Mouse (Mus musculus): ENCODE results near the gene Nit2. TPM values are rescaled to one million over a fixed set of nuclear protein-coding genes. Genes with fewer than 3 reads are reported as not detected.

Gene Nit2
- total RNA-seq, 2 experiments from 2014 or later: 12.4 to 13.2 TPM

Other genes with a start within 250 kb of the Nit2 start
- 1 to 10 TPM; 2.7 to 3.3 TPM for gene Lnp1, start 239.3 kb downstream of the Nit2 start, total RNA-seq (2021)
- gene Tmem45a2, start 96.0 kb downstream of the Nit2 start, total RNA-seq (2021): under 1 TPM in 1 of 2 experiments, not detected in 1; 0.09 TPM
- 100 to 1,000 TPM; 100 to 111 TPM for gene Tomm70a, start 45.6 kb downstream of the Nit2 start, total RNA-seq (2021)
- gene Tbc1d23, start 64.2 kb upstream of the Nit2 start, total RNA-seq (2021): 10 to 100 TPM; 45.3 to 45.8 TPM
- under 1 TPM in 1 of 2 experiments, not detected in 1; 0.33 TPM for gene Tmem30c, start 125.5 kb upstream of the Nit2 start, total RNA-seq (2021)
- 1 to 10 TPM; 3.1 to 3.2 TPM for gene Filip1l, start 185.8 kb upstream of the Nit2 start, total RNA-seq (2021)